Mouse (Mus musculus) lung, postnatal 0 days (tissue): Measurements from ENCODE around the gene Rac2. TPM values are rescaled to one million over a fixed set of nuclear protein-coding genes. Genes with fewer than 3 reads are reported as not detected.

Experiments used
- ATAC-seq: fragments of 200-750 bp; cut with Nextera tagmentation; 2 replicates; pipeline ENCODE4 v1.8.0; 2017; ENCODE audit warnings: moderate library complexity
- DNase-seq: peaks from one replicate; pipeline ENCODE4 v3.0.0-alpha.2; 2016; ENCODE audit warnings: low spot score
- H3K27ac ChIP-seq: fragments of 300-500 bp; sonication (generic); 2 replicates; pipeline ENCODE4 v1.5.1; 2014; ENCODE audit warnings: antibody characterized with exemption, mild to moderate bottlenecking, low read length, mixed read lengths
- H3K27me3 ChIP-seq: fragments of 300-500 bp; sonication (generic); replicated peaks from 2 replicates; pipeline ENCODE4 v1.6.1; 2014; ENCODE audit warnings: low read length, mixed read lengths; ENCODE audit not compliant: insufficient read depth
- H3K36me3 ChIP-seq: fragments of 300-500 bp; sonication (generic); 2 replicates; pipeline ENCODE4 v1.6.1; 2014; ENCODE audit warnings: low read length, mixed read lengths; ENCODE audit not compliant: insufficient read depth
- H3K4me1 ChIP-seq: fragments of 300-500 bp; sonication (generic); 2 replicates; pipeline ENCODE4 v1.6.1; 2014; ENCODE audit warnings: antibody characterized with exemption, low read depth, low read length, mixed read lengths; ENCODE audit not compliant: insufficient read depth
- H3K4me2 ChIP-seq: fragments of 300-500 bp; sonication (generic); replicated peaks from 2 replicates; pipeline ENCODE4 v1.6.1; 2014; ENCODE audit warnings: low read depth, mild to moderate bottlenecking, low read length, moderate library complexity, mixed read lengths
- H3K4me3 ChIP-seq: fragments of 300-500 bp; sonication (generic); 2 replicates; pipeline ENCODE4 v1.5.1; 2014; ENCODE audit warnings: low read depth, low read length
- H3K9ac ChIP-seq: fragments of 300-500 bp; sonication (generic); replicated peaks from 2 replicates; pipeline ENCODE4 v1.6.1; 2014; ENCODE audit warnings: low read depth, mild to moderate bottlenecking
- H3K9me3 ChIP-seq: fragments of 300-500 bp; sonication (generic); 2 replicates; pipeline ENCODE4 v1.6.1; 2016; ENCODE audit warnings: low read length, mixed read lengths
- CTCF ChIP-seq: IDR thresholded peaks from 2 replicates; pipeline ENCODE4 v1.5.1; 2016; ENCODE audit warnings: antibody characterized with exemption, mild to moderate bottlenecking
- EP300 ChIP-seq: IDR thresholded peaks from 2 replicates; pipeline ENCODE4 v1.6.1; 2016; ENCODE audit warnings: antibody characterized with exemption, mild to moderate bottlenecking, control low read depth
- WGBS: fragments of 180-500 bp; shearing (Covaris S2); extraction: QIAGEN DNeasy Blood & Tissue Kit; methylation state at CpG from one replicate; pipeline ENCODE4 v1.1.7; 2014; 5-methylcytosine and 5-hydroxymethylcytosine counted together
- polyA plus RNA-seq: library from polyadenylated mRNA; unstranded; fragments of >200 nt; fragmentation: Nextera tagmentation; extraction: Ambion mirVana; gene quantifications from 2 replicates; pipeline ENCODE4 v1.2.1, GENCODE M21; 2015

The Rac2 gene
- polyA plus RNA-seq, 1 experiment from 2014 or later, result 29.7 TPM

DNA sequence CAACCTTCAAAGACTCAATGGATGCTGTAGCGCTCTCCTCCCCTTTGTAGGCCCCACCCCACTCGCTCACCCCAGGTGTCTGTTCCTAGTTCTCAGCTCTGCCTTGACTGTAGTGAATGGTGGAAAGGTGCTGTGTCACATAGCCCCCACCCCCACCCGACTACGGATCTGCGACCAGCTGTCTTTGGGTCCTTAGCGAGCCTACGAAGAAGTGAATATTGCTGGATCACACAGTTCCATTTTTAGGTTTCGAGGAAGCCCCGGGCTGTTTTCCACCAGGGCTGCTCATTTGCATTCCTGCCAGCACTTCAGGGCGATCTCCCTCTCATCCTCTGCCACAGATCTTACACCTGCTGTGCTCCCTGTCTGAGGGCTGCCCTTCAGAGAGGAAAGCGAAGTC is 10.8 kb upstream of the Rac2 start:
- no peaks in the 10 kb centered on the region for H3K36me3 ChIP-seq
- 26% methylated on average over 11 of the region's 11 CpGs for WGBS
- DNase-seq, result no peak
- H3K27me3 ChIP-seq, result no peaks in the 10 kb centered on the region
- no peak overlapping the region for H3K4me3 ChIP-seq
- H3K4me1 ChIP-seq, result peaks cover 6% of the 10 kb centered on the region; the same call in 1 of the 2 replicates
- no peak for ATAC-seq
- H3K9me3 ChIP-seq, result no peaks in the 10 kb centered on the region
- no peak overlapping the region for H3K27ac ChIP-seq
- no peak overlapping the region for H3K9ac ChIP-seq
- no peak for TF ChIP-seq CTCF
- no peak overlapping the region for H3K4me2 ChIP-seq

DNA sequence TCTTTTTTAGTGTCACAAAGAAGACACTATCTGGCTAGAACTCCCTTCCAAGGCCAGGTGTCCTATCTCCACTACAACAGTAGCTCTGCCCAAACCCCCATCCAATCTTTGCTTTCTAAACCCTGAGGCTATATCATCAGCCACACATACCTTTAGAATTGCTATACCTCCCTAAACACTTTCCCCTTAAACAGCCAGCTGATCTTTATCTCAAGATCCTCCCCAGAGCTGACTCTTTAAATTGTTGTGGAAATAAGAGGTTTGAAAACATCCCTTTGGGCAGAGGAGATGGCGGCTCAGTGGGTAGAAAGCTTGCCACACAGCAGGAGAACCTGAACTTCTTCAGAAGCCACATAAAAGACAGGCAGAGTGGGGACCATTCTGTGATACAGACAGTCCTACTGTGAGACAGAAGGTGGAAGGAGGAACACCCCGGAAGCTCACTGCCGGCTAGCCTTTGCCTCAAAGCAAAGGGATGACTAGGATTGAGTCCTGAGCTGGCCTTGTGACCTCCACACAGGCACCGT is 3.8 kb upstream of the Rac2 start:
- H3K4me2 ChIP-seq, result no peak overlapping the region
- TF ChIP-seq CTCF (no peak), EP300 (no peak)
- WGBS, result 54% methylated on average over 4 of the region's 4 CpGs
- no peaks in the 10 kb centered on the region for H3K9me3 ChIP-seq
- no peaks in the 10 kb centered on the region for H3K36me3 ChIP-seq
- ATAC-seq (no peak), DNase-seq (no peak)
- peaks cover 6% of the 10 kb centered on the region; the same call in 1 of the 2 replicates for H3K4me1 ChIP-seq
- no peaks in the 10 kb centered on the region for H3K27me3 ChIP-seq
- H3K4me3 ChIP-seq, result no peak overlapping the region
- no peak overlapping the region for H3K9ac ChIP-seq
- no peak overlapping the region for H3K27ac ChIP-seq

DNA sequence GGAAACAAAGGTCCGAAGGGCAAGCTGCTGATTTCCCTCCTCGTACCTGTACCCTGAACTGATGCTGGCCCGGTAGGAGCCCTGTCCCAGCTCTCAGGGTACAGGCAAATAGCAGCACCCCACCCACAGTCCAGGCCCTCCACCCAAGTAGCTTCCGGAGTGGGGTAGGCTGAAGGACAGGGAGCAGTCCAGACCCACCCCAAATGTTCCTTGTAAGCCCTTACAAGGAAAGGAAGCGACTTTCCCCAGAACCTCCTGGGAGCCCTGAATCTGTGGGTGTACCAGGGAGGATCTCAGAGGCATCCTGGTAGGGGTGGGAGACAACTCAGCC is 348 bp downstream of the Rac2 start:
- Histone ChIP-seq H3K9ac (no peak overlapping the region), H3K27me3 (no peaks in the 10 kb centered on the region), H3K36me3 (no peaks in the 10 kb centered on the region), H3K27ac (no peak overlapping the region; the same call in 1 of the 2 replicates), H3K4me2 (0 out of 2 replicates have a peak overlapping the region, but pooled peaks have one; percentile 11), H3K4me1 (no peaks in the 10 kb centered on the region), H3K9me3 (no peaks in the 10 kb centered on the region), H3K4me3 (peak overlapping the region; percentile 6; the same call in 1 of the 2 replicates)
- WGBS, result 88% methylated on average over 5 of the region's 5 CpGs
- ATAC-seq (no peak), DNase-seq (no peak)
- TF ChIP-seq CTCF, result no peak
- no peak for TF ChIP-seq EP300

DNA sequence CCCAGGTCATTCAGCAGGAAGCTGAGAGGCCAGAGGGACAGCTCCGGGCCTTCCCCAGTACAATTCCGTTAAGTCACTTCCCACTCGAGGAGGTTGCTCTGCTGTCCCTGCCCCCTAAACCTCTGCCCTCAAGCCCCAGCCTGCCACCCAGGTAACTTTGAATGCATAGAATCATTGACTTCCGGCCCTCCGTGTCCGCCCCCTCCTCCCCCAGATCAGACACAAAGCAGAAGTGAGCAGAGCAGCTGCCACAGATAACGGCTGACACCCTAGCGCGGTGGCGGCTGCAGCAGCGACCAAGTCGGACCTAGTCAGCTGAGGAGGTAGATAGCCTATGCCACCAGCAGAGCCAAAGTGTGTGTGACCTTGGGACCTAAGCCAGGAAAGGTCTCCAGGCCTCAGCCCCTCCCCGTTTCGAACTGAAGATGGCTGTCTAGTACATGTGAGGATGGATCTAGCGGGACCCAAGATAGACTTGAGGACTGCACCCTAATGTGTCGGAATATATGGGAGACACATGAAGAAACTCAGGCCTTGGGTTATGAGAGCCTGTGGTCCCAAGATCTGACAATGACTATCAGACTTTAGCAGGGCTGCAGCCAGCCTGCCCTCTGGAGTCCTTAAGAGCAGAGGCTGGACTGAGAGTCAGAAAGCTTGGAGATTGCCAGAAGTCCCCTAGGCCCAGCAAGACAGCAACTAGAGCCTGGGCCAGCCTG is 871 bp downstream of the Rac2 start:
- TF ChIP-seq CTCF (no peak), EP300 (no peak)
- H3K4me3 ChIP-seq, result peak overlapping the region; percentile 6; the same call in 1 of the 2 replicates
- peak; percentile 38 for ATAC-seq
- H3K4me2 ChIP-seq, result 0 out of 2 replicates have a peak overlapping the region, but pooled peaks have one; percentile 11
- no peak overlapping the region for H3K9ac ChIP-seq
- H3K27ac ChIP-seq, result no peak overlapping the region; the same call in 1 of the 2 replicates
- H3K36me3 ChIP-seq, result no peaks in the 10 kb centered on the region
- H3K4me1 ChIP-seq, result no peaks in the 10 kb centered on the region
- H3K9me3 ChIP-seq, result no peaks in the 10 kb centered on the region
- H3K27me3 ChIP-seq, result no peaks in the 10 kb centered on the region
- WGBS, result 39% methylated on average over 16 of the region's 16 CpGs
- no peak for DNase-seq

DNA sequence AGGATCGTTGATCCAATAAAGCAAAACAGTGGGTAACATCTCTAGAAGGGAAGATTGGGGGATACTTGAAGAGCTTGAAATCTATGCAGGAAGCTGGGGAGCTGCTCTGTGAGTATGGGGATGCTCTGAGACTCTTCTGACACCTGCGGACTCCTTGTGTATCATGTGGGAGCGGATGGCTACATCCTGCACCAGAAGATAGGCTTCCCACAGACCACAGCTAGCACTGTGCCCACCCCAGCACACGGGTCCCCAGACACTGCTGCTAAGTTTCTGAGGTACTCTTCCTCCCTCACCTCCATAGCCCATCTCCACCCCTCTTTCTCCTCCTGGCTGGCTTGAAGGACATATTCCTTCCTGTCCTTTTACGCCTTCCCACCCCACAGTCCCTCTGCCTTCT is 2.4 kb downstream of the Rac2 start:
- Histone ChIP-seq H3K4me1 (no peaks in the 10 kb centered on the region), H3K4me2 (no peak overlapping the region), H3K9me3 (no peaks in the 10 kb centered on the region), H3K9ac (no peak overlapping the region), H3K36me3 (no peaks in the 10 kb centered on the region), H3K4me3 (no peak overlapping the region), H3K27me3 (no peaks in the 10 kb centered on the region), H3K27ac (no peak overlapping the region)
- WGBS, result 93% methylated on average over 5 of the region's 5 CpGs
- ATAC-seq, result no peak
- TF ChIP-seq EP300, result no peak
- no peak for TF ChIP-seq CTCF
- no peak for DNase-seq

DNA sequence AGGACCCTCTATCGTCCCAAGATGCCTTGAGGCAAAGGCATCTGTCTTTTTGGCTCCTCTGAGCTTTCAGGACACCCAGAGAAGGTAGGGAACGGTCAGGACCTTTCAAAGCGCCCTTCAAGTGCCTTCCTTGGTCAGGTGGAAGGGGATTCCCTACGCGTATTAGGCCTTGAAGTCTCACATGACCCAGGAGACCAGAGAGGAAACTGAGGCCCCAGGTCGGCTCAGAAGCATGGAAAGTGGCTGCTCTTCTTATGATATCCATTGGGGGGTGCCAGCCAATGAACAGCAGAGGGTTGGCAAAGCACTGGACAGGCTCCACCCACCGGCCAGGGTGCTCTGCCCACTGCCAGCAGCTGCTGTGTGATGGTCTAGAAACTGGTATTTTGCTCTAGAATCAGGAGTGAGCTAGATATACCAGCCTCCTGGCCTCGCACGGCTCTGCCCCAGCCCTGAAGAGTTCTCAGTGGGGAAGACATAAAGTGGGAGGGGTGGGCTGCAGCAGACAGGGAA is 4.9 kb downstream of the Rac2 start:
- DNase-seq (no peak), ATAC-seq (no peak)
- Histone ChIP-seq H3K9me3 (no peaks in the 10 kb centered on the region), H3K27ac (no peak overlapping the region), H3K9ac (no peak overlapping the region), H3K36me3 (no peaks in the 10 kb centered on the region), H3K4me3 (no peak overlapping the region), H3K27me3 (no peaks in the 10 kb centered on the region), H3K4me2 (no peak overlapping the region), H3K4me1 (no peaks in the 10 kb centered on the region)
- WGBS, result 67% methylated on average over 9 of the region's 9 CpGs
- TF ChIP-seq CTCF, result no peak
- TF ChIP-seq EP300, result no peak
